Mouse (Mus musculus): ENCODE data around the gene Nubpl. TPM values are rescaled to one million over a fixed set of nuclear protein-coding genes. Genes with fewer than 3 reads are reported as not detected.

The Nubpl gene
- polyA plus RNA-seq, 1 experiment from 2014 or later, result 19.4 TPM

GRCm38 (mm10) chr12:52318426-52318825 lies 220.9 kb downstream of the Nubpl start:
- Histone ChIP-seq H3K27ac (ENCODE audit: low read depth, low read length) (no peak overlapping the region), H3K4me2 (ENCODE audit: low read depth, low read length, severe bottlenecking) (no peak overlapping the region), H3K9ac (ENCODE audit: low read length) (no peak overlapping the region), H3K4me1 (replicated peaks; ENCODE audit: control insufficient read depth, insufficient read depth, low read length) (no peaks in the 10 kb centered on the region), H3K36me3 (ENCODE audit: control insufficient read depth, insufficient read depth, low read length) (no peaks in the 10 kb centered on the region), H3K27me3 (ENCODE audit: control insufficient read depth, insufficient read depth, low read length) (no peaks in the 10 kb centered on the region), H3K4me3 (ENCODE audit: low read depth, low read length) (no peak overlapping the region), H3K9me3 (ENCODE audit: control insufficient read depth, low read length) (no peaks in the 10 kb centered on the region)
- DNase-seq (ENCODE audit: low spot score), result no peak
- WGBS, result 82% methylated on average over 9 of the region's 9 CpGs
- ATAC-seq (replicated peaks; ENCODE audit: low FRiP score), result no peak

- H3K9ac ChIP-seq (ENCODE audit: low read length), result no peak overlapping the region
- H3K27me3 ChIP-seq (ENCODE audit: control insufficient read depth, insufficient read depth, low read length), result no peaks in the 10 kb centered on the region
- WGBS, result 85% methylated on average over 6 of the region's 6 CpGs
- no peak overlapping the region for H3K27ac ChIP-seq (ENCODE audit: low read depth, low read length)
- ATAC-seq (replicated peaks; ENCODE audit: low FRiP score) (no peak), DNase-seq (ENCODE audit: low spot score) (no peak)
- H3K36me3 ChIP-seq (ENCODE audit: control insufficient read depth, insufficient read depth, low read length), result no peaks in the 10 kb centered on the region
- H3K9me3 ChIP-seq (ENCODE audit: control insufficient read depth, low read length), result no peaks in the 10 kb centered on the region
- no peaks in the 10 kb centered on the region for H3K4me1 ChIP-seq (replicated peaks; ENCODE audit: control insufficient read depth, insufficient read depth, low read length)
- no peak overlapping the region for H3K4me3 ChIP-seq (ENCODE audit: low read depth, low read length)
- no peak overlapping the region for H3K4me2 ChIP-seq (ENCODE audit: low read depth, low read length, severe bottlenecking)
Observed at GRCm38 (mm10) chr12:52319156-52319555, 221.6 kb downstream of the Nubpl start.

- 95% methylated on average over 4 of the region's 4 CpGs for WGBS
Observed at GRCm38 (mm10) chr12:52328488-52328887, 231.0 kb downstream of the Nubpl start.

DNA sequence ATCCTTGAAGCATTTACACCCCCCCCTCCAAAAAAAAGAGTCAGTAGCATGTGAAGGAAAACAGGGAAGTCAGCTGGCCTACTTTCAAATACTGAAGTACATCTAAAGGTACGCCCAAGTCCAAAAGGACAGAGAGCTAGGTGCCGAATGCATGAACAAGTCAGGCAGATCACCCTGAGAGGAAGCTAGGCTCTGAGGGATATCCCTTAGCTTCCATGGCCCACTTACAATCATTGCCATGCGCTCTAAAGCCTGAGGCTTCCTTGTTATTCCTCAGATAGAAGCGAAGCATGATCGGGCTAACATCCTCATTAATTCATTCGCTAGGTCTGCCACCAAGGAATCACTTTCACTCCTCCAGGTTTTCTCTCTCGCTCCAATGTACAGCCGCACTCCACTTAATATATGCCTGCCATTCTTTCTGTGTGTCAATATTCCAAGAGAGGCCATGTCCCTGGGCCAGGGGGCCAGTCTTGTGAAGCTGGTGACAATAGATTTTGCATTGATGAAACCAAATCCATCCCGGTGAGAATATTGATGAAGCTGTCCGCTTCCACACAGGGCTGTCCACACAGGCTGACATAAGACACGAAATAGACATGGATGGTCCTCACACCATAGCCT lies 237.7 kb downstream of the Nubpl start:
- DNase-seq (ENCODE audit: low spot score) (no peak), ATAC-seq (replicated peaks; ENCODE audit: low FRiP score) (no peak)
- H3K9ac ChIP-seq (ENCODE audit: low read length), result no peak overlapping the region
- H3K4me3 ChIP-seq (ENCODE audit: low read depth, low read length), result no peak overlapping the region
- no peak overlapping the region for H3K4me2 ChIP-seq (ENCODE audit: low read depth, low read length, severe bottlenecking)
- no peaks in the 10 kb centered on the region for H3K27me3 ChIP-seq (ENCODE audit: control insufficient read depth, insufficient read depth, low read length)
- H3K4me1 ChIP-seq (replicated peaks; ENCODE audit: control insufficient read depth, insufficient read depth, low read length), result no peaks in the 10 kb centered on the region
- 90% methylated on average over 11 of the region's 11 CpGs for WGBS
- H3K9me3 ChIP-seq (ENCODE audit: control insufficient read depth, low read length), result no peaks in the 10 kb centered on the region
- H3K27ac ChIP-seq (ENCODE audit: low read depth, low read length), result no peak overlapping the region
- H3K36me3 ChIP-seq (ENCODE audit: control insufficient read depth, insufficient read depth, low read length), result no peaks in the 10 kb centered on the region

More at GRCm38 (mm10) chr12:52328488-52328887, 231.0 kb downstream of the Nubpl start:
- H3K27ac ChIP-seq (ENCODE audit: low read depth, low read length), result no peak overlapping the region
- H3K4me3 ChIP-seq (ENCODE audit: low read depth, low read length), result no peak overlapping the region
- H3K9ac ChIP-seq (ENCODE audit: low read length), result no peak overlapping the region
- ATAC-seq (replicated peaks; ENCODE audit: low FRiP score) (no peak), DNase-seq (ENCODE audit: low spot score) (no peak)
- no peak overlapping the region for H3K4me2 ChIP-seq (ENCODE audit: low read depth, low read length, severe bottlenecking)
- H3K4me1 ChIP-seq (replicated peaks; ENCODE audit: control insufficient read depth, insufficient read depth, low read length), result no peaks in the 10 kb centered on the region
- no peaks in the 10 kb centered on the region for H3K36me3 ChIP-seq (ENCODE audit: control insufficient read depth, insufficient read depth, low read length)
- H3K9me3 ChIP-seq (ENCODE audit: control insufficient read depth, low read length), result no peaks in the 10 kb centered on the region
- no peaks in the 10 kb centered on the region for H3K27me3 ChIP-seq (ENCODE audit: control insufficient read depth, insufficient read depth, low read length)

GRCm38 (mm10) chr12:52338136-52338753 lies 240.7 kb downstream of the Nubpl start:
- ATAC-seq (replicated peaks; ENCODE audit: low FRiP score) (no peak), DNase-seq (ENCODE audit: low spot score) (no peak)
- no peak overlapping the region for H3K4me2 ChIP-seq (ENCODE audit: low read depth, low read length, severe bottlenecking)
- no peak overlapping the region for H3K27ac ChIP-seq (ENCODE audit: low read depth, low read length)
- no peaks in the 10 kb centered on the region for H3K9me3 ChIP-seq (ENCODE audit: control insufficient read depth, low read length)
- no peaks in the 10 kb centered on the region for H3K36me3 ChIP-seq (ENCODE audit: control insufficient read depth, insufficient read depth, low read length)
- no peak overlapping the region for H3K4me3 ChIP-seq (ENCODE audit: low read depth, low read length)
- no peak overlapping the region for H3K9ac ChIP-seq (ENCODE audit: low read length)
- H3K27me3 ChIP-seq (ENCODE audit: control insufficient read depth, insufficient read depth, low read length), result no peaks in the 10 kb centered on the region
- H3K4me1 ChIP-seq (replicated peaks; ENCODE audit: control insufficient read depth, insufficient read depth, low read length), result no peaks in the 10 kb centered on the region
- WGBS, result 85% methylated on average over 2 of the region's 2 CpGs

- Histone ChIP-seq H3K27ac (ENCODE audit: low read depth, low read length) (no peak overlapping the region), H3K9ac (ENCODE audit: low read length) (no peak overlapping the region), H3K4me1 (replicated peaks; ENCODE audit: control insufficient read depth, insufficient read depth, low read length) (0 out of 2 replicates have a peak, but pooled peaks cover 2% of the 10 kb centered on the region), H3K36me3 (ENCODE audit: control insufficient read depth, insufficient read depth, low read length) (no peaks in the 10 kb centered on the region), H3K27me3 (ENCODE audit: control insufficient read depth, insufficient read depth, low read length) (no peaks in the 10 kb centered on the region), H3K4me2 (ENCODE audit: low read depth, low read length, severe bottlenecking) (no peak overlapping the region), H3K9me3 (ENCODE audit: control insufficient read depth, low read length) (no peaks in the 10 kb centered on the region), H3K4me3 (ENCODE audit: low read depth, low read length) (no peak overlapping the region)
- WGBS, result 21% methylated on average over 5 of the region's 5 CpGs
- ATAC-seq (replicated peaks; ENCODE audit: low FRiP score) (no peak), DNase-seq (ENCODE audit: low spot score) (no peak)
Observed at GRCm38 (mm10) chr12:52346611-52347010, 249.1 kb downstream of the Nubpl start.

- 18% methylated on average over 3 of the region's 3 CpGs for WGBS
- DNase-seq (ENCODE audit: low spot score) (no peak), ATAC-seq (replicated peaks; ENCODE audit: low FRiP score) (no peak)
- Histone ChIP-seq H3K4me1 (replicated peaks; ENCODE audit: control insufficient read depth, insufficient read depth, low read length) (0 out of 2 replicates have a peak, but pooled peaks cover 2% of the 10 kb centered on the region), H3K27ac (ENCODE audit: low read depth, low read length) (no peak overlapping the region), H3K9me3 (ENCODE audit: control insufficient read depth, low read length) (no peaks in the 10 kb centered on the region), H3K36me3 (ENCODE audit: control insufficient read depth, insufficient read depth, low read length) (no peaks in the 10 kb centered on the region), H3K4me3 (ENCODE audit: low read depth, low read length) (no peak overlapping the region), H3K4me2 (ENCODE audit: low read depth, low read length, severe bottlenecking) (no peak overlapping the region), H3K9ac (ENCODE audit: low read length) (no peak overlapping the region), H3K27me3 (ENCODE audit: control insufficient read depth, insufficient read depth, low read length) (no peaks in the 10 kb centered on the region)
Observed at GRCm38 (mm10) chr12:52350276-52350675, 252.7 kb downstream of the Nubpl start.

GRCm38 (mm10) chr12:52359484-52359883 lies 261.9 kb downstream of the Nubpl start:
- Histone ChIP-seq H3K9ac (ENCODE audit: low read length) (no peak overlapping the region), H3K9me3 (ENCODE audit: control insufficient read depth, low read length) (no peaks in the 10 kb centered on the region), H3K27me3 (ENCODE audit: control insufficient read depth, insufficient read depth, low read length) (no peaks in the 10 kb centered on the region), H3K4me3 (ENCODE audit: low read depth, low read length) (no peak overlapping the region), H3K27ac (ENCODE audit: low read depth, low read length) (no peak overlapping the region), H3K4me1 (replicated peaks; ENCODE audit: control insufficient read depth, insufficient read depth, low read length) (peaks cover 4% of the 10 kb centered on the region; the same call in 1 of the 2 replicates), H3K4me2 (ENCODE audit: low read depth, low read length, severe bottlenecking) (no peak overlapping the region), H3K36me3 (ENCODE audit: control insufficient read depth, insufficient read depth, low read length) (no peaks in the 10 kb centered on the region)
- ATAC-seq (replicated peaks; ENCODE audit: low FRiP score) (no peak), DNase-seq (ENCODE audit: low spot score) (no peak)
- 83% methylated on average over 10 of the region's 10 CpGs for WGBS

GRCm38 (mm10) chr12:52360136-52360535 lies 262.6 kb downstream of the Nubpl start:
- no peak overlapping the region for H3K9ac ChIP-seq (ENCODE audit: low read length)
- H3K4me1 ChIP-seq (replicated peaks; ENCODE audit: control insufficient read depth, insufficient read depth, low read length), result peaks cover 4% of the 10 kb centered on the region; the same call in 1 of the 2 replicates
- no peaks in the 10 kb centered on the region for H3K27me3 ChIP-seq (ENCODE audit: control insufficient read depth, insufficient read depth, low read length)
- H3K27ac ChIP-seq (ENCODE audit: low read depth, low read length), result no peak overlapping the region
- no peaks in the 10 kb centered on the region for H3K9me3 ChIP-seq (ENCODE audit: control insufficient read depth, low read length)
- WGBS, result 79% methylated on average over 3 of the region's 3 CpGs
- no peaks in the 10 kb centered on the region for H3K36me3 ChIP-seq (ENCODE audit: control insufficient read depth, insufficient read depth, low read length)
- H3K4me3 ChIP-seq (ENCODE audit: low read depth, low read length), result no peak overlapping the region
- DNase-seq (ENCODE audit: low spot score) (no peak), ATAC-seq (replicated peaks; ENCODE audit: low FRiP score) (no peak)
- no peak overlapping the region for H3K4me2 ChIP-seq (ENCODE audit: low read depth, low read length, severe bottlenecking)

Measured in forebrain, embryonic 11.5 days (tissue).